Mouse (Mus musculus): ENCODE results near the gene Ppp6r2.

GRCm38 (mm10) chr15:89184937-89185227 is 26.5 kb upstream of the Ppp6r2 start:
- TF ChIP-seq CTCF (IDR thresholded peaks at IDR 0.05; ENCODE audit: extremely low read depth, insufficient read length, insufficient replicate concordance, low read depth, low read length), result no peak
- no peak for TF ChIP-seq POLR2A (IDR thresholded peaks at IDR 0.05; ENCODE audit: low read depth, low read length)
